Mouse (Mus musculus) neutrophil, adult 5-6 weeks (primary cell): ENCODE results near the gene Prpf4. TPM values are rescaled to one million over a fixed set of nuclear protein-coding genes. Genes with fewer than 3 reads are reported as not detected.

Experiments
- ATAC-seq: fragments of 151-379, 151-347 bp; 2 replicates; pipeline ENCODE4 v1.8.0; 2017; ENCODE audit warnings: mild to moderate bottlenecking, moderate TSS enrichment; ENCODE audit not compliant: insufficient number of reproducible peaks, poor library complexity, low FRiP score, severe bottlenecking; ENCODE audit errors: extremely low read depth
- total RNA-seq: library from RNA; stranded (forward); fragments of 200-1000 nt; gene quantifications from 2 replicates; pipeline ENCODE4 v1.2.3, GENCODE M21; 2017

The Prpf4 gene
- total RNA-seq, 1 experiment from 2014 or later: 15.7 TPM

DNA sequence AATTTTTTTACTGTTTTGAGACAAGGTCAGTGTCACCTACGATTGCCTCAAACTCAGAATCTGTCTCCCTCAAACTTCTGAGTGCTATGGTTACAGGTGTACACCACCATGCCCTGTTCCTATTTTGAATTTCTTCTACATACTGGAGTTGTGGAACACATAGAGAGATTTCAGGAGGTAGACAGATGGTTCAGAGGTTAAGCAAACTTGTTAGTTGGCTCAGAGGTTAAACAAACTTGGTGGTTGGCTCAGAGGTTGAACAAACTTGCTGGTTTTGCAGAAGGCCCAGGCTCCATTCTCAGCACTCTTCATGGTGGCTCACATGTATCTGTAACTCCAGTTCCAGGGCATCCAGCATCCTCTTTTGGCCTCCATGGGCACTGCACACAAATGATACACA is 24.4 kb upstream of the Prpf4 start:
- ATAC-seq: no peak

DNA sequence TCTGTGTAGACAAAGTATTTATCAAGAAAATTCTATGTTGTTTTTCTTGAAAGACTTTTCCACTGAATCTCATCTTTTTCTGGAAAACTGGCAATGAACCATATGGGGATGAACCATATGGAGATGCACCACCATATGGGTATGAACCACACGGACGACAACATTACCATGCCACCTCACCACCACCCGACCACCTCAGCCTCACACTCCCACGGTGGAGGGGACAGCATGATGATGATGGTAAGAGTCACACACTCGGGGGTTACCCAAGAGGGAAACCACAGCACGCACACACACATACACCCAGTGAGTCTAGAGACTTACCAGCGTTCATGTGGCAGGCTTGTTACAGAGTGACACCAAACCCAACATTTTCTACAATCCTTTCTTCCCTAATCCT is 23.2 kb upstream of the Prpf4 start:
- no peak for ATAC-seq

DNA sequence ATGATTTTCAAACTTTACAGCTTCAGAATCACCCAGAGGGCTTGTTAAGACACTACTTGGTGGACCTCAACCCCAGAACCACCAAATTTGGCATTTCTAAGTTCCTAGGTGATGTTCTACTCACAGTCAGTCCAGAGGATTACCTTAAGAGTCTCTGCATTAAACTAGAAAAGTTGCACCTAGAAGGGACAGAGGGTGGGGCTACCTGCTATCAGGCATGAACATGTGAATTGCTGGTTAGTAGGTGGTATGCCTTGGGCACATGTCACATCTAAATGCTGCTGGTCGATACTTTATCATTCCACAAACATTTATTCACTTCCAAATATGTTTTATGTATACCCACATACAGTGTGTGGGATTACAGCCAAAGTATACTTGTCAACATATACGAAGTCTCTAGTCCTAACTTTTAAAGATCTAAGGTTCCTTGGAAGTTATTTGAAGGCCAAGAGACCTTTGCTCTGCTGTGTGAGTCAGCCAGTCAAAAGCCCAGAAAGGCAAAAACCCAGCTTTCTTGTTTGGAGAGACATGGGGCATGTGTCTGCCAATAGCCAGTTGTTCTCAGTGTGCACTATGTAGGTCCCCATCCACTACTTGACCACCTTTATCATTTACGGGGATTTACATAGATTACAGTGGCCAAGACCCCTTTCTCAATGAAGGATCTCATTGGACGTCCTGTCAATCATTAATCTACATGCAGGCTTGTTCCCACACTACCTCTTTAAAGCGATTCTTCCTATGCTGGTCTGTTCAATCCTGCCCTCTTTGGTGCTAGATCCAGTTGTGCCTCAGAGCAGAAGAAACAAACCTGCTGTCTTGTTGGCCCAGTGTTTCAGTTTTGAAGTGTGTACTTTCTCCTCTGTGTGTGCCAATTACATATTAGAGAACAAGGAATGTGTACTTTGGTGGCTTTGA is 18.7 kb upstream of the Prpf4 start:
- ATAC-seq: no peak

- ATAC-seq: peak; percentile 61
Measured at GRCm38 (mm10) chr4:62391892-62392291, 16.7 kb upstream of the Prpf4 start.

GRCm38 (mm10) chr4:62393459-62393858 is 15.1 kb upstream of the Prpf4 start:
- ATAC-seq: no peak

DNA sequence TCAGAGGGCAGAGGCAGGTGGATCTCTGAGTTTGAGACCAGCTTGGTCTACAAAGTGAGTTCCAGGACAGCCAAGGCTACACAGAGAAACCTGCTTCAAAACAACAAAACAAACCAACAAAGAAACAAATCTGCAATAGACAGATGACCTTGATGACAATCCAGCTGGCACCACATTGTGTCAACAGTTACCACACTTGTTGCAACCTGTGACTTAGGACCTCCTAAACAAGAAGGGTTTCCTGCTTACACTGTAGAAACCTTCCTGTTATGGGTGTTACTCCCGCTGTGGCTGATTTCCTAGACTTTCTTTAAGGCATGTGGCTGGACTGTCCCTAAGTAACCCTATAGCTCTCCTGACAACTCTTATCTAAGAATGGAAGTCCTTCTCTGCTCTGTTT is 12.8 kb upstream of the Prpf4 start:
- no peak for ATAC-seq

GRCm38 (mm10) chr4:62397616-62398365 is 10.8 kb upstream of the Prpf4 start:
- ATAC-seq: no peak

GRCm38 (mm10) chr4:62398956-62399355 is 9.6 kb upstream of the Prpf4 start:
- no peak for ATAC-seq

DNA sequence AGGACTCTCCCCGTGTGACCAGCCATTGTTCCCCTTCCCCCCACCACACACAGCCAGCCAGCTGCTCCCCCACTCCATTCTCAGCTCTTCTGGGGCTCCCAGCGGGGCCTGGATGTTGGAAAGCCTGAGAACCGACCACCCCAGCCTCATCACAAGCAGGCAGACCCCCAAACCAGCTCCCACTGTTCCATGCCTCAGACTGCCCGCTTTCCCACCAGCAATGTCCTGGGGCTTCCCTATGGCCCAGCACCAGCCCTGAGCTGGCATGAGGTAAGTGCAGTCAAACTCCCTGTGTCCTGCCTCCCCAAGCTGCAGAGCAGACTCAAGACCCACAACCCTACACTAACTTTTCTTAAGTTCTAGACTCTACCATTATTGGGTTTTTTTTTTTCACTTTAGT is 2.5 kb upstream of the Prpf4 start:
- no peak for ATAC-seq

- ATAC-seq: peak; percentile 27; the same call in 1 of the 2 replicates
Measured at GRCm38 (mm10) chr4:62407730-62408582, 641 bp upstream of the Prpf4 start.

- no peak for ATAC-seq
Measured at GRCm38 (mm10) chr4:62409615-62410014, 1.0 kb downstream of the Prpf4 start.

- no peak for ATAC-seq
Measured at GRCm38 (mm10) chr4:62410325-62410724, 1.7 kb downstream of the Prpf4 start.

DNA sequence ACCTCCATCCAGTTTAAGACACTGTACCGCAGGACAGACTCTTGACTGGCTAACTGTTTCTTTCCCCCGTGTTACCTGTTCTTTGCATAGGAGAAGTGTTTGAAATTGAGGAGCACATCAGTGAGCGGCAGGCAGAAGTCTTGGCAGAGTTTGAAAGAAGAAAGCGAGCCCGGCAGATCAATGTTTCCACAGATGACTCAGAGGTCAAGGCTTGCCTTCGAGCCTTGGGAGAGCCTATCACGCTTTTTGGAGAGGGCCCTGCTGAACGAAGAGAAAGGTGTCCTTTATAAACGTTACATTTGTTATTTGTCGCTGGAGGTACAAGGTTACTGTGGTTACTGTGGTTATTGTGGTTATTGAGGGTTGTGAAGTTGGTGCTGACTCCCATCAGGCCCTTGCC is 3.0 kb downstream of the Prpf4 start:
- no peak for ATAC-seq

- no peak for ATAC-seq
Measured at GRCm38 (mm10) chr4:62418448-62418847, 9.9 kb downstream of the Prpf4 start.

DNA sequence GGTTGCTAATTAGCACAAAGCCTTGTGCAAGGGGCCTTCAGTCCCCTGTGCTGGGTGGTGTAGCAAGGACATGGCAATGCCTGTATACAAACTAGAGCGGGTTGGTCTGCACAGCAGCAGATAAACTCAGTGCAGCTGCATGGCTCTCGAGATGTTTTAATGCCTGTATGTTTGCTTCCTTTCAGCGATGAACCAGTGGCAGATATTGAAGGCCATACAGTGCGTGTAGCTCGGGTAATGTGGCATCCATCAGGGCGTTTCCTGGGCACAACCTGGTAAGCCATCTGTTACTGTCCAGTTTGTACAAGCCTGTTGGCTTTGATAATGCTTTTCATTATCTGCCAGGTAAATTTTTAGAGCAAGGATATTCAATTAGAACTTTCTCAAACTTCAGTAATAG is 10.5 kb downstream of the Prpf4 start:
- ATAC-seq: no peak

- no peak for ATAC-seq
Measured at GRCm38 (mm10) chr4:62425891-62426290, 17.3 kb downstream of the Prpf4 start.

DNA sequence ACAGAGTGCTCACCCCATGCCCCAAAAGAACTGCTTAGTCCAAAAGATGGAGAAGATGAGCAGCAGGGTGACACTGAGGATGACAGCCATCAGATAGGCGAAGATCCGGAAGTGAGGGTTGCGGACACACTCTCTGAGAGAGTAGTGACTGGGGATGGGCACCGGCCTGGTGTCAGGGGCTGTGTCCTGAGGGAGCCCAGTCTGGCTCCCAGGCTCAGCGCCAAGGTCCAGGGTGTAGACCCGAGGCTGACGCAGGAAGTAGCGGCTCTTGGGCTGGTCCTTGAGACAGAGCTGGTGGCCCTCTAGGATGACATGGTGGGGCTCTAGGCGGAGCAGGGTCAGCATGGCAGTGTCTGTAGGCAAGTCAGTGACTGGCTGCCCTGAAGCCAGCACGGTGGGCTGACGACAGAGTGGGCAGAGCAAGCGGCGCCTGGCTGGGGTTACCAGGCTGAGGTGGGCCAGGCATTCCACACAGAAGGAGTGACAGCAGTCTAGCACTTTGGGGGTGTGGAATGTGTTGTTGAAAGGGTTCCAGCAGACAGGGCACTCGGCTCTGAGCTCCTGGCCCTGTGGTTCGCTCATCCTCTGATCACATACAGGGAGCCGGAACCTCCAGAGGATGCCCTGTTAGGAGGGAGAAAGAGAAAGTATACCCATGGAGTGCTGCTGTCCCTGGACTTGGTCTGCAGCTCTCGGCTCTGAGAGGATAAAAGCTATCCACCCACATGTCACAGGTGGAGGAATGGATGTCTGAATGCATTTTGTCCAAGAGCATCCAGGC is 19.6 kb downstream of the Prpf4 start:
- ATAC-seq: no peak

- ATAC-seq: no peak
Measured at GRCm38 (mm10) chr4:62429616-62430015, 21.0 kb downstream of the Prpf4 start.

DNA sequence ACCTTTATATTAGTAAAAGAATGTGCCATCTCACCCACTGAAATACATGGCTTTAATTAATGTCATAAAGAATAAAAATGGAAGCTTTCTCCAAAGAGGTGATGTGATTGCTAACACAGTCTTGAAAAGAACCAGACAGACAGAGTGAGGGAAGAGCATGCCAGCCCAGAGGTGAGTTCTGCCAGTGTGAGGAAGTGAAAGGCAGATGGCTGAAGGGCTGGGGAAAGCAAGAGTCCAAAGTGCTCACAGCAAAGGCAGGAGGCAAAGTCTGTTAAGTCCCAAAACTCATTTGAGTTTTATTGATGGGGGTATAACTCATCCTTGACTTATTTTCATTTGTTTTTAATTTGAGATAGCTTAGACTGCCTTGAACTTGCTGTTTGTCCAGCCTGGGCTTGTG is 22.1 kb downstream of the Prpf4 start:
- ATAC-seq: no peak
